Mouse (Mus musculus): ENCODE measurements around the gene Pmch. TPM values are rescaled to one million over a fixed set of nuclear protein-coding genes. Genes with fewer than 3 reads are reported as not detected.

The Pmch gene
- polyA plus RNA-seq (2015; fragmentation: Nextera tagmentation; extraction: Ambion mirVana) = 0.32 and 0.82 TPM in 2 replicates

- WGBS = 65% methylated on average over 5 of the region's 5 CpGs
- no peaks in the 10 kb centered on the region for H3K27me3 ChIP-seq (ENCODE audit: control insufficient read depth, insufficient read depth, low read length)
- no peak for ATAC-seq (ENCODE audit: insufficient read depth, low FRiP score)
- H3K9ac ChIP-seq (ENCODE audit: low read length) = no peak within 1 kb of the TSS
- no peaks in the 10 kb centered on the region for H3K36me3 ChIP-seq (ENCODE audit: control insufficient read depth, insufficient read depth, low read length)
- H3K4me2 ChIP-seq (ENCODE audit: low read depth, low read length) = no peak within 1 kb of the TSS
- no peak within 1 kb of the TSS for H3K4me3 ChIP-seq (replicated peaks; ENCODE audit: low read length)
- no peak within 1 kb of the TSS for H3K27ac ChIP-seq (ENCODE audit: low read length)
- no peaks in the 10 kb centered on the region for H3K4me1 ChIP-seq (ENCODE audit: control insufficient read depth, insufficient read depth, low read length)
- H3K9me3 ChIP-seq (replicated peaks; ENCODE audit: control insufficient read depth, low read length) = no peaks in the 10 kb centered on the region
Measured at GRCm38 (mm10) chr10:88090772-88091171, at the start of gene Pmch. Pmch (plus strand) TSS chr10:88091072.

DNA sequence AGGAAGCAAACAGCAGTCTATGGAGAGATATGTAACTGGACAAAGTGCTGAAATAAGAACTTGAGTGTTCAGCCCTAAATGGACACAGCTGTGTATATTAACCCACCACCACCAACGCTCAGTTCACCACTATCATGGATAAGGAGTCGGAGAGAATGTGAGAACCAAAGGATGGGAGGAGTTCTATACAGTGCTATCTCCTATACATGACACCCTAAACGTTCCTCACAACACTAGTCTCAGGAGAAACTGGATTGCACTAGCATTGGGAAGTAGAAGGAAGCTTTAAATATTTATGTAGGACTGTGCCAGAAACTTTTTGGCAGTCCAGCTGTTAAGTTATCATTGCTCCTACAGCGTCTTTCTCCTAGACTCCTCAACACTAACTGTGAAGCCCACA is 46.6 kb upstream of the Pmch start:
- Histone ChIP-seq H3K4me3 (replicated peaks; ENCODE audit: low read length) (no peak overlapping the region), H3K36me3 (ENCODE audit: control insufficient read depth, insufficient read depth, low read length) (no peaks in the 10 kb centered on the region), H3K9ac (ENCODE audit: low read length) (no peak overlapping the region), H3K27me3 (ENCODE audit: control insufficient read depth, insufficient read depth, low read length) (no peaks in the 10 kb centered on the region), H3K4me2 (ENCODE audit: low read depth, low read length) (no peak overlapping the region), H3K4me1 (ENCODE audit: control insufficient read depth, insufficient read depth, low read length) (no peaks in the 10 kb centered on the region), H3K9me3 (replicated peaks; ENCODE audit: control insufficient read depth, low read length) (no peaks in the 10 kb centered on the region), H3K27ac (ENCODE audit: low read length) (no peak overlapping the region; the same call in 1 of the 2 replicates)
- ATAC-seq (ENCODE audit: insufficient read depth, low FRiP score) = no peak
- WGBS = 57% methylated on average over 4 of the region's 4 CpGs

DNA sequence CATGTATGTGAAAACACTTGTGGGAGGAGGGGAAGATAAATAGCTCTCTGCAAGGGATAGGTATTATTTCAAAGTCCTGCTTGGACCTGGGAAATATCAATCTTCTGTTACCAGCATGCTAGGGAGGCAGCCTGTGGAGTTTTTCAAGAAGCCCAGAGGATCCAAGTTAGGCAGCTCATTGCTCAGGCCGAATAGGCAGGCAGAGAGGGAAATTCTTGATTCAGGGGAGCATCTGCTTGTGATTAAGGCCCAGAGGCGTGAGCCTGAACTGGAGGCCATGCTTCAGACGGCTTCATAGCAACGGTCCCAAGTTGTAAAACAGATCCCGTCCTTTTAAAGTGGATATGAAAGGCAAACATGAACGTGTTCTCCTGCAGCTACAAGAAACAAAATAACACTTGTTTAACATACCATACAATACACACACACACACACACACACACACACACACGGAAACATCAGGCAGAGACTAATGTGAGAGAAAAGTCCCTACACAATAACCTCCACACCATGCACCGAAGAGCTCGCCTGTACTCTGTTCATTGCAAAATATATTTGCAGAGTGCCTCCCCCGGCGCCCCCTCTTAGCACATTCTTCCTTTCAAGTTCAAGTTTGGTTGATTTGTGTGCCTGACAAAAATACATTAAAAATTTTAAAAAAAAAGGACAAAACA is 44.6 kb upstream of the Pmch start:
- Histone ChIP-seq H3K36me3 (ENCODE audit: control insufficient read depth, insufficient read depth, low read length) (no peaks in the 10 kb centered on the region), H3K4me3 (replicated peaks; ENCODE audit: low read length) (no peak overlapping the region), H3K4me1 (ENCODE audit: control insufficient read depth, insufficient read depth, low read length) (no peaks in the 10 kb centered on the region), H3K27ac (ENCODE audit: low read length) (no peak overlapping the region), H3K9me3 (replicated peaks; ENCODE audit: control insufficient read depth, low read length) (no peaks in the 10 kb centered on the region), H3K4me2 (ENCODE audit: low read depth, low read length) (no peak overlapping the region), H3K27me3 (ENCODE audit: control insufficient read depth, insufficient read depth, low read length) (no peaks in the 10 kb centered on the region), H3K9ac (ENCODE audit: low read length) (no peak overlapping the region)
- no peak for ATAC-seq (ENCODE audit: insufficient read depth, low FRiP score)
- 58% methylated on average over 11 of the region's 11 CpGs for WGBS

DNA sequence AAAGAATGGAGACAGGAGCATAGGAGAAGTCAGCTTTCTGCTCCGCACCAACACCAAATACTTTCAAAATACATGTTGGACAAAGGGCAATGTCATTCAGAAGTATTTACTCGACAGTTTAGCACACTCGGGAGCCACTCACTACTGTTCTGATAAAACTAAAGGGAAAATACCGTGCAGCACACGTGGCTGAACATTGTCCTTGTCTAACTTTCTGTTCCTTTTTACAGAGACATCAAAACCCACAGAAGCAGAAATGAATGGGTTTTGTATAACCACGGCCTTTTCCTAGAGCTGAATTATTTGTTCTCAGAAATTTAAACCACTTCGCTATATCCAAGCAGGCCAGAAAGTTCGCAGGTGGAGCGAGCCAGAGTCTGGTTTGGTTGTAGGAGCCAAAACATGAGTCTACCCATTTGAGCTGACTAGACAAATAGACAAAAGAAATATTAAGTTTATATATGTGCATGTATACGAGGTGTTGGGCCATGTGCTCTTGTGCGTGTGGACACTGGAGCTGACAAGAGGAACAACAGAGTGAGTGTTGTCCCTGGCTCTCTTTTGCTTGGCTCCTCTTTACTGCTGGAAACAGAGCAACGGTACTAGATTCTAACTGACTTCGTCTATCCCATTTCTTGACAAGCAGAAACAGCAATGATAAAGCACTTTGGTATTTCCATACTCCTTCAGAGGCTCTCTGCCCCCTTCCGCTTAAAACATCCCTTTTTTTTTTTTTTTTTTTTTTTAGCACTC is 36.5 kb upstream of the Pmch start:
- no peaks in the 10 kb centered on the region for H3K9me3 ChIP-seq (replicated peaks; ENCODE audit: control insufficient read depth, low read length)
- ATAC-seq (ENCODE audit: insufficient read depth, low FRiP score) = no peak
- H3K4me2 ChIP-seq (ENCODE audit: low read depth, low read length) = no peak overlapping the region
- no peak overlapping the region for H3K9ac ChIP-seq (ENCODE audit: low read length)
- H3K4me1 ChIP-seq (ENCODE audit: control insufficient read depth, insufficient read depth, low read length) = peaks cover 6% of the 10 kb centered on the region
- H3K36me3 ChIP-seq (ENCODE audit: control insufficient read depth, insufficient read depth, low read length) = no peaks in the 10 kb centered on the region
- 56% methylated on average over 14 of the region's 14 CpGs for WGBS
- H3K27me3 ChIP-seq (ENCODE audit: control insufficient read depth, insufficient read depth, low read length) = no peaks in the 10 kb centered on the region
- H3K4me3 ChIP-seq (replicated peaks; ENCODE audit: low read length) = no peak overlapping the region
- peak overlapping the region; percentile 38; the same call in 1 of the 2 replicates for H3K27ac ChIP-seq (ENCODE audit: low read length)

GRCm38 (mm10) chr10:88056950-88057649 is 33.8 kb upstream of the Pmch start:
- H3K9me3 ChIP-seq (replicated peaks; ENCODE audit: control insufficient read depth, low read length) = no peaks in the 10 kb centered on the region
- H3K4me2 ChIP-seq (ENCODE audit: low read depth, low read length) = no peak overlapping the region
- H3K4me1 ChIP-seq (ENCODE audit: control insufficient read depth, insufficient read depth, low read length) = peaks cover 6% of the 10 kb centered on the region
- no peak overlapping the region for H3K27ac ChIP-seq (ENCODE audit: low read length)
- H3K4me3 ChIP-seq (replicated peaks; ENCODE audit: low read length) = no peak overlapping the region
- H3K36me3 ChIP-seq (ENCODE audit: control insufficient read depth, insufficient read depth, low read length) = no peaks in the 10 kb centered on the region
- H3K9ac ChIP-seq (ENCODE audit: low read length) = no peak overlapping the region
- 40% methylated on average over 14 of the region's 14 CpGs for WGBS
- 0 out of 2 replicates have a peak, but pooled peaks have one; percentile 44 for ATAC-seq (ENCODE audit: insufficient read depth, low FRiP score)
- H3K27me3 ChIP-seq (ENCODE audit: control insufficient read depth, insufficient read depth, low read length) = no peaks in the 10 kb centered on the region

GRCm38 (mm10) chr10:88063436-88063835 is 27.4 kb upstream of the Pmch start:
- H3K36me3 ChIP-seq (ENCODE audit: control insufficient read depth, insufficient read depth, low read length) = no peaks in the 10 kb centered on the region
- no peaks in the 10 kb centered on the region for H3K4me1 ChIP-seq (ENCODE audit: control insufficient read depth, insufficient read depth, low read length)
- no peaks in the 10 kb centered on the region for H3K27me3 ChIP-seq (ENCODE audit: control insufficient read depth, insufficient read depth, low read length)
- H3K9ac ChIP-seq (ENCODE audit: low read length) = no peak overlapping the region
- 87% methylated on average over 4 of the region's 4 CpGs for WGBS
- ATAC-seq (ENCODE audit: insufficient read depth, low FRiP score) = no peak
- no peaks in the 10 kb centered on the region for H3K9me3 ChIP-seq (replicated peaks; ENCODE audit: control insufficient read depth, low read length)
- no peak overlapping the region for H3K4me3 ChIP-seq (replicated peaks; ENCODE audit: low read length)
- no peak overlapping the region for H3K27ac ChIP-seq (ENCODE audit: low read length)
- no peak overlapping the region for H3K4me2 ChIP-seq (ENCODE audit: low read depth, low read length)

DNA sequence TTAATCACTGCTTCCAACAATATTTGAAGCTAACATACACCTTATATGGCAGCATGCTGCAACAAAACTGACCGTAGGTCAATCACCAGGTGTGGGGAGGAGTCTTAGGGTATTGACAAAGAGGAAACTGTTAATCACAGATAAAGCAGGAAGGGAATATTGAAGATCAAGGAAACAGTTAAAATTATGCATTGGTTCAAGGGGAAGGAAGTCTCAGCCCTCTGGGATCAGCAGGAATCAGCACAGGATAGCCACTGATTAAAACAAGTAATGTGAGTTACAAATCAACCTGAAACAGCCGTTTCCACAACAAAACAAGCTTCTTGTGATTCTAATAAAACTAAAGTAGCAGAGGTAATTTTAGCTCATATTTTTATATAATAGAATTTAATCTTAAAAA is 26.0 kb upstream of the Pmch start:
- H3K9ac ChIP-seq (ENCODE audit: low read length) = no peak overlapping the region
- no peaks in the 10 kb centered on the region for H3K9me3 ChIP-seq (replicated peaks; ENCODE audit: control insufficient read depth, low read length)
- H3K27ac ChIP-seq (ENCODE audit: low read length) = no peak overlapping the region
- ATAC-seq (ENCODE audit: insufficient read depth, low FRiP score) = no peak
- H3K27me3 ChIP-seq (ENCODE audit: control insufficient read depth, insufficient read depth, low read length) = no peaks in the 10 kb centered on the region
- no peak overlapping the region for H3K4me3 ChIP-seq (replicated peaks; ENCODE audit: low read length)
- 65% methylated on average over 2 of the region's 2 CpGs for WGBS
- no peak overlapping the region for H3K4me2 ChIP-seq (ENCODE audit: low read depth, low read length)
- H3K4me1 ChIP-seq (ENCODE audit: control insufficient read depth, insufficient read depth, low read length) = no peaks in the 10 kb centered on the region
- no peaks in the 10 kb centered on the region for H3K36me3 ChIP-seq (ENCODE audit: control insufficient read depth, insufficient read depth, low read length)

DNA sequence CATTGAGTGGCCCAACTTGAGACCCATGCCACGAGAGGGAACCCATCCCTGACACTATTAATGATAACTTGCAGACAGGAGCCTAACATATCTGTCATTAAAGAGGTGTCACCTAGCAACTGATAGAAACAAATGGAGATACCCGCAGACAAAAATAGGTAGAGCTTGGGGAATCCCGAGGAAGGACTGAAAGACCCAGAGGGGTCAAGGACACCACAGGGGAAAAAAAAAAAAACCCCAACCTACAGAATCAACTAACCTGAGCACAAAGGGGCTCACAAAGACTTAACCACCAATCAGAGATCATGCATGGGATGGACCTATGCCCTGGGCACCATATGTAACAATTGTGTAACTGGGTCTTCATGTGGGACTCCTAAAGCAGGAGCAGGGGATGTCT is 23.5 kb upstream of the Pmch start:
- H3K9me3 ChIP-seq (replicated peaks; ENCODE audit: control insufficient read depth, low read length) = no peaks in the 10 kb centered on the region
- H3K9ac ChIP-seq (ENCODE audit: low read length) = no peak overlapping the region
- no peaks in the 10 kb centered on the region for H3K36me3 ChIP-seq (ENCODE audit: control insufficient read depth, insufficient read depth, low read length)
- H3K27ac ChIP-seq (ENCODE audit: low read length) = no peak overlapping the region
- H3K27me3 ChIP-seq (ENCODE audit: control insufficient read depth, insufficient read depth, low read length) = no peaks in the 10 kb centered on the region
- H3K4me2 ChIP-seq (ENCODE audit: low read depth, low read length) = no peak overlapping the region
- ATAC-seq (ENCODE audit: insufficient read depth, low FRiP score) = no peak
- WGBS = 76% methylated on average over 3 of the region's 3 CpGs
- H3K4me3 ChIP-seq (replicated peaks; ENCODE audit: low read length) = no peak overlapping the region
- no peaks in the 10 kb centered on the region for H3K4me1 ChIP-seq (ENCODE audit: control insufficient read depth, insufficient read depth, low read length)

DNA sequence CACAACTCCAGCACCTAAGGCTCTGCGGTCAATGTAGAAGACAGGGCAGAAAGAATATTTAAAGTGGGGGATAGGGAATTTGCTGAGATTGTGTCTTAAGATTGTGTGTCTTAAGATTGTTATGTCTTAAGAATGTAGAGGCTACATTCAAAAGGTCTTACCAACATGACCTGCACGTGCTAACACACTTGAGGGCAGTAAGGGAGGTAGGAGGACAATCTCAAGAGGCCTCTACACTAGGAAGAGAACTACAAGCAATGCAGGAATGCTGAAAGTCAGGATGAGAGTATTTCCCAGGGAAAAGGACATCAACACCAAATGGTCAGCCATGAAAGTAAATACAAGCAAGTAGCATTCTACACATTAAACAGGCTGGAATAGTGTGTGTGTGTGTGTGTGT is 15.3 kb downstream of the Pmch start:
- Histone ChIP-seq H3K9me3 (replicated peaks; ENCODE audit: control insufficient read depth, low read length) (no peaks in the 10 kb centered on the region), H3K27ac (ENCODE audit: low read length) (no peak overlapping the region), H3K9ac (ENCODE audit: low read length) (no peak overlapping the region), H3K4me1 (ENCODE audit: control insufficient read depth, insufficient read depth, low read length) (no peaks in the 10 kb centered on the region), H3K27me3 (ENCODE audit: control insufficient read depth, insufficient read depth, low read length) (no peaks in the 10 kb centered on the region), H3K36me3 (ENCODE audit: control insufficient read depth, insufficient read depth, low read length) (0 out of 2 replicates have a peak, but pooled peaks cover 6% of the 10 kb centered on the region), H3K4me2 (ENCODE audit: low read depth, low read length) (no peak overlapping the region), H3K4me3 (replicated peaks; ENCODE audit: low read length) (no peak overlapping the region)
- 95% methylated on average over 2 of the region's 2 CpGs for WGBS
- ATAC-seq (ENCODE audit: insufficient read depth, low FRiP score) = no peak
